Mouse (Mus musculus) cerebellum, adult 2 months (tissue): ENCODE measurements around the gene Synpo2.

Source experiments
- CTCF ChIP-seq: fragments of 200-500 bp; IDR thresholded peaks from 2 replicates; pipeline ENCODE4 v1.5.1; 2011; ENCODE audit warnings: low read depth, mild to moderate bottlenecking, control low read depth, low read length, moderate library complexity, borderline replicate concordance; ENCODE audit not compliant: insufficient read depth
- POLR2A ChIP-seq: fragments of 200-500 bp; IDR thresholded peaks from 2 replicates; pipeline ENCODE4 v1.6.1; 2011; ENCODE audit warnings: low read length, control low read depth, borderline replicate concordance; ENCODE audit not compliant: insufficient read depth

DNA sequence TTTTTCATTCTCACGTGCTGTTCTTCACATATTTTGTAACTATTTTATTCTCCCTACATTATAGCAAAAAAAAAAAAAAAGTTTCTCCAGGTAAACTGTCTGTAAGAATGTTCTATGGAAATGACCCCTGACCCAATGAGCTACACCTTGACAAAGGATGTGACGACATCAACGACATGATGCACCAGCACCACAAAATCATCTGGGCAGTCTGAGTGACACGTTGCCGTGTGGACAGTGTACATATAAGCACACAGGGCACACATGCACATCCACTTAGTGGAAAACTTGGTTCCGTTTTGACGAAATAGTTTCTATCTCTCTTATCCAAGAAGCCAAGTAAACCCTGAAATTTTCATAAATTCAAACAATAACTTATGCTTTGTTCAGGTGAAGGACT is 30.5 kb downstream of the Synpo2 start:
- TF ChIP-seq POLR2A = no peak
- no peak for TF ChIP-seq CTCF
